Mouse (Mus musculus): ENCODE data around the gene Trim24. TPM values are rescaled to one million over a fixed set of nuclear protein-coding genes. Genes with fewer than 3 reads are reported as not detected.
"Not testable (repeated sequence)": the region's sequence is repeated elsewhere in the genome, so short reads cannot be mapped to it uniquely, and the experiment has no call there.

Gene Trim24
- polyA plus RNA-seq (2015; fragmentation: Nextera tagmentation; extraction: Ambion mirVana): 16.8 and 17.4 TPM in 2 replicates

DNA sequence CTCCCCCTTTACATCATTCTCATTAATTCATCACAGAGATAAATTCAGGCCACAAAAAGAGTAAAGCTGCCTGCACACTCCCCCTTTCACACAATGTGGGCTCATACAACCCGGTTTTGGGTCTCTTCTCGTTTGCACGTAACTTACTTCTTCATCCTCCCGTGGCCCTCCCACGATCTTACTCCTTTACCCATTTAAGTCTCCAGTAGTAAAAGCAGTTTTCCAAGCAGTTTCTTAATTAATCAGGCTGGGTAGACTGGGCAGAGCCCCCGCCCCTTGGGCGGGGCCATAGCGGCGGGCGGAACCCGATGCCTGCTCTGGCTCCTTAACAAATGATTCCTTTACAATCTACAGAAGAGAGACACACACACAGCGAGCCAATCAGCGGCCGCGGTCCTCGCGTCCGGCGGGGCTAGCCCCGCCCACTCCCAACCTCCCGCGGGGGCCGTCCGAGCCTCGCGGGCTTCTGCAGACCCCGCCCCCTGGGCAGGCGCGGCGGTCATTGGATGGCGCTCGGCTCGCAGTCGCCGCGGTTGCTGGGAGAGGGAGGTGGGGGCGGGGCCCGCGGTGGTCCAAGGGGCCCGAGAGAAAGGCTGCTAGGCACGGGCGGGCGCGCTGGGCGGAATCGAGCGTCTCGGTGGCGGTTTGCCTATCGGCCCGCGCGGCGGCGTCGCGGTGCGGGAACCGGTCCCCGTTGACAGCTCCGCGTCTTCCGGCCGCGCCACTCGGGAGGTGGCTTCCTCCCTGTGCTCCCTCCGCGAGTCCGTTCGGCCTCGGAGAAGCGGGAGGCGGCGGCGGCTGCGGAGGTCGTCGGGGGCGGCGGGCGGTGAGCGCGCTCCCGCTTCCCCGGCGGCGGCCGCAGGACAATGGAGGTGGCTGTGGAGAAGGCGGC, at the start of gene Trim24:
Trim24 (plus strand) TSS at position 567 of the 892 bp plus-strand sequence.
- Histone ChIP-seq H3K9me3 (replicated peaks) (peaks cover 34% of the 10 kb centered on the region), H3K4me3 (replicated peaks) (peak within 1 kb of the TSS; percentile 93), H3K4me2 (peak within 1 kb of the TSS; percentile 65), H3K4me1 (no peaks in the 10 kb centered on the region), H3K27me3 (no peaks in the 10 kb centered on the region), H3K36me3 (peaks cover 28% of the 10 kb centered on the region), H3K27ac (peak within 1 kb of the TSS; percentile 98), H3K9ac (peak within 1 kb of the TSS; percentile 90)
- WGBS: under 1% methylated on average over 81 of the region's 89 CpGs
- ATAC-seq (replicated peaks; ENCODE audit: low FRiP score): peak; percentile 99

DNA sequence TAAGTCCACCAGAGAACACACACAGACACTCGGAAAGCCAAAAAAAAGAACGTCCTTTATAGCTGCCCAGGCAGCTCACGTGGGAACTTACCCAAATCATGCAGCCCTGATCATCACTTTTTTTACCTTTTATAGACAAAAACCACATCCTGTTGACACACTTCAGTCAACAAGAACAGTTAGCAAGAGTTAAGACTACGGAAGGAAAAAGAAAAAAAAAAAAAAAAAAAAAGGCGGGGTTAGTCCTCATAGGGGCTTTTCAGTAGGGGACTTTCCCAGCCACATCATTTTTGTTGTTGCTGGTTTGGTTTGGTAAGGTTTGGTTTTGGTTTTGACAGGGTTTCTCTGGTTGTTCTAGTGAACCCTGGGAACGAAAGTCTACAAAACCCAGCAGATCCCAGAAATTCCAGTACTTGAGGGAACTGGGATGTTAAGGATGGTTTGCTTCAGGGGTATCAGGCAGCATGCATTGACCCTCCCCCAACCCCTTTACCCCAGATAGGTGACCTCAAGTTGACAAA, 49.0 kb upstream of the Trim24 start:
- no peaks in the 10 kb centered on the region for H3K4me1 ChIP-seq
- H3K4me2 ChIP-seq: no peak overlapping the region
- H3K9ac ChIP-seq: no peak overlapping the region
- no peaks in the 10 kb centered on the region for H3K27me3 ChIP-seq
- no peaks in the 10 kb centered on the region for H3K9me3 ChIP-seq (replicated peaks)
- H3K27ac ChIP-seq: no peak overlapping the region
- no peak for ATAC-seq (replicated peaks; ENCODE audit: low FRiP score)
- no peaks in the 10 kb centered on the region for H3K36me3 ChIP-seq
- 84% methylated on average over 6 of the region's 6 CpGs for WGBS
- no peak overlapping the region for H3K4me3 ChIP-seq (replicated peaks)

DNA sequence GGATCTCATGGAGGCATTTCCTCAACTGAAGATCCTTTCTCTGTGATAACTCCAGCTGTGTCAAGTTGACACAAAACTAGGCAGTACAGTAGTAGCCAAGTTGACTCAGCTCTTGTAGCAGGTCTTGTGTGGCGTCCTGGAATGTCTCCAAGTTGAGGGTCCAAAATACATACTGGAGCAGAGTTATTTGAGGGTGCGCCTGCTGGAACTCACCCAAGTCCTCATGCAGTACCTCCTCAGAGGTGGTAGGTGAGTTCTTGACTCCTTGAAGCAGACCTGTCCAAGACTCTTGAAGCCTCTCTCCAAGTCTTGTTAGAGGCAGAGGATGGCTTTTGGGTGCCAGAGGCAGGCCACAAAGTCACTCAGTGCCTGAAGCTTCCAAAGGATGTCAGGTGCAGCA, 48.2 kb upstream of the Trim24 start:
- ATAC-seq (replicated peaks; ENCODE audit: low FRiP score): no peak

DNA sequence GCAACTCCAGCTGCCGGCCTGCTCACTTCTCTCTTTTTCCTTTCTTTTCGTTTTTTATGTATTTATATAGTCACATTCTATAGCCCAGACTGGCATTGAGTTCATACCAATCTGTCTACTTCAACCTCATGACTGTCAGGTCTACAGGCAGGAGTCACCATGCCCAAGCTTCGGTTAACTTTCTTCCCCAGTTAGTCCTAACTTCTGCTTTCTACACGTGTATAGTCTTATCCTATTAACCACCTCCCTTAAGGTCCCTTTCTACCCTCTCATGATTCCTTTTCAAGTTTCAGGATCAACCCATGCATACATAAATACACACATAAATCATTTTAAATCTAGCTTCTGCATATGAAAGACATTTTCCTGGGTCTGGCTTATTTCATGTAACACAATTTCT, 46.9 kb upstream of the Trim24 start:
- Histone ChIP-seq H3K27ac (no peak overlapping the region), H3K27me3 (no peaks in the 10 kb centered on the region), H3K4me3 (replicated peaks) (no peak overlapping the region), H3K9ac (no peak overlapping the region), H3K4me1 (no peaks in the 10 kb centered on the region), H3K9me3 (replicated peaks) (no peaks in the 10 kb centered on the region), H3K36me3 (no peaks in the 10 kb centered on the region), H3K4me2 (no peak overlapping the region)
- 83% methylated on average over 4 of the region's 4 CpGs for WGBS
- ATAC-seq (replicated peaks; ENCODE audit: low FRiP score): no peak

More for the DNA sequence above, 48.2 kb upstream of the Trim24 start:
- Histone ChIP-seq H3K27ac (no peak overlapping the region), H3K9me3 (replicated peaks) (no peaks in the 10 kb centered on the region), H3K9ac (no peak overlapping the region), H3K36me3 (no peaks in the 10 kb centered on the region), H3K4me3 (replicated peaks) (no peak overlapping the region), H3K27me3 (no peaks in the 10 kb centered on the region), H3K4me2 (no peak overlapping the region), H3K4me1 (no peaks in the 10 kb centered on the region)
- WGBS: 83% methylated on average over 2 of the region's 2 CpGs

DNA sequence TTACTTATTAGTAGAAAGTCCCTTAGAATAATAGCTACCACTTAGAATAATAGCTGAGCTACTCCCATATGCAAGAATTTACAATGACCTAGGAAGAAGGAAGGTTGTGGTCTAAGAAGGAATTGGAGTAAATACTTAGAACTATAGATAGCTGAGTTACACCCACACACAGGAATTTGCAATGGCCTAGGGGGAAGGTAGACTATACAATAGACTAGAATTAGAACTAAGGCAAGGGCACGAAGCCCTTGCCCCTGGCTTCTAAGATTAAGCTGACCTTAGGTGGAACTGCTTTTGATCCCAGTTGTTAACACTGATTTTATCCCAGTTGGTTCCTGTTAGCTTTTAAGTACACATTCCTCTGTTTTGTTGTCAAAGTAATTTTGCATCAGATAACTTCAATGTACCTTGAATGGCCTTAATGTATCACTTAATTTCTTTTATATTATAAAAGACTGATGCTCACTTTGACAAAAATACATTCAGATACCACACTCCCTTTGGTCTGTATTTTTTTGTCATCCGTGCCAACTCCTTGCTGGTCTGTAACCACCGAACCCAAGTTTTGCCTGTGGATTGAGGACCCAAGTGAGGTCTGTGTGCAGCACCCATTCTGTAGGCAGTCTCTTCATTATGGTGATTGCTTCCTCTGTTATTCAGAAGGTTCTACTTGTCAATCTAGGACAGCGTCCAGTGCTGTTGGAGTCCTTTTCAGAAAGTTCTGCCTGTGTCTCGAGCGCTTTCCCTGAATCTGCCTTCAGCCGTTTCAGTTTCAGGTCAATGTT, 45.1 kb upstream of the Trim24 start:
- not testable (repeated sequence) for ATAC-seq (replicated peaks; ENCODE audit: low FRiP score); H3K4me3 ChIP-seq (replicated peaks); H3K9ac ChIP-seq; H3K27me3 ChIP-seq; H3K27ac ChIP-seq; H3K4me1 ChIP-seq; H3K36me3 ChIP-seq; H3K9me3 ChIP-seq (replicated peaks); H3K4me2 ChIP-seq
- 88% methylated on average over 7 of the region's 7 CpGs for WGBS

DNA sequence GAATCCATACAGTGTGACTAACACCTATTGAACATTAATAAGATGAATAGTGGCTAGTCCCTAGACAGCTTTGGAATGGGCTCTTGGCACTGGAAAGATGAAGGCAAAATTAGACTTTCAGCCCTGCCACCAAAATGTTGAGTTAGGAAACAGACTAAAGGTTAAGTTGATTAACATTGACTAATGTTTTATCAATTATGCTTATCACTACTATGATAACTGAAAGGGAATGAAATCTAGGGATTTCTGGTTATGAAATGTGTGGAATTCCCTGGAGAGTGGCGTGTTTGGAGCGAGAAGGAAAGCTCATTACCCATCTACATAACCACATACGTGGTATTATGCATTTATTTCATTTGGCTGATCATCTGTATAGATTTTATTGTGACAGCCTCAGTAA, 41.7 kb upstream of the Trim24 start:
- H3K4me1 ChIP-seq: no peaks in the 10 kb centered on the region
- no peaks in the 10 kb centered on the region; the same call in 1 of the 2 replicates for H3K9me3 ChIP-seq (replicated peaks)
- no peak overlapping the region for H3K4me3 ChIP-seq (replicated peaks)
- no peaks in the 10 kb centered on the region for H3K27me3 ChIP-seq
- no peaks in the 10 kb centered on the region for H3K36me3 ChIP-seq
- no peak overlapping the region for H3K4me2 ChIP-seq
- WGBS: 93% methylated on average over 3 of the region's 3 CpGs
- no peak overlapping the region for H3K9ac ChIP-seq
- ATAC-seq (replicated peaks; ENCODE audit: low FRiP score): no peak
- no peak overlapping the region for H3K27ac ChIP-seq

DNA sequence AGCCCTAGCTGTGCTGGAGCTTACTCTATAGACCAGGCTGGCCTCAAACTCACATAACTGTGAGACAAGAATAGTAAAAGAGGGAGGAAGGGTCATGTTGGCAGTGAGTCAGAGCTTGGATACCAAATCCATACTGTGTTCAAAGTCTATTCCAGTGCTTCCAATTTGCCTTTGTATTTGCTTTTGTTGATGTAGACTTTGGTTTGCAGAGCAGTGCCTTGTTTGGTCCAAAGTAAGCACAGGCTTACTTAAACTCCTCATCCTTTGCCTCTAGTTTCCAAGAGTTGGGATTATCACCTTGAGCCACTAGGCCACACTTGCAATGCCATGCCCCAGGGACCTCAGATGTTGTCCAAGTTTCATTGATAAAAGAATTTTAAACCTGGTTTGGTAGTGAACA, 41.0 kb upstream of the Trim24 start:
- no peaks in the 10 kb centered on the region for H3K36me3 ChIP-seq
- H3K9ac ChIP-seq: no peak overlapping the region
- H3K27me3 ChIP-seq: no peaks in the 10 kb centered on the region
- H3K9me3 ChIP-seq (replicated peaks): no peaks in the 10 kb centered on the region; the same call in 1 of the 2 replicates
- no peak overlapping the region for H3K27ac ChIP-seq
- H3K4me3 ChIP-seq (replicated peaks): no peak overlapping the region
- H3K4me1 ChIP-seq: no peaks in the 10 kb centered on the region
- H3K4me2 ChIP-seq: no peak overlapping the region
- ATAC-seq (replicated peaks; ENCODE audit: low FRiP score): no peak

DNA sequence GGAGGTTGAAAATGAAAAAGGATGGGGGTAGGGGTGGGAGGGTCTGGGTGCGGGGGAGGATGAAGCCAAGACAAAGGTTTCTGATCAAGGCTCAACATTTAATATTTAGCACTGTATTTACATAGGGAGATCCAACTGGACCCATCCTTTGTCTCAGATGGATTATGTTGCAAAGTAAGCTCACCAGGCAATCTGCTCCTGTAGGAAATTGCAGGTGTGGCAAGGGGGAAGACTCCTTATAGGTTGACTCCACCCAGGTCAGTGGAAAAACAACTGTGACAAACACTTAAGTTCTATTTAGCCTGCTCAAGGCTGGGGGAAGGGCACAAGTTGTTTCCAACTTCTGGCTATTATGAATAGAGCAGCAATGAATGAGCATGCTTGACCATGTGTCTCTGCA, 36.9 kb upstream of the Trim24 start:
- 97% methylated on average over 1 of the region's 1 CpGs for WGBS
- no peaks in the 10 kb centered on the region for H3K4me1 ChIP-seq
- H3K9ac ChIP-seq: no peak overlapping the region
- H3K36me3 ChIP-seq: no peaks in the 10 kb centered on the region
- H3K4me2 ChIP-seq: no peak overlapping the region
- H3K27me3 ChIP-seq: no peaks in the 10 kb centered on the region
- no peak overlapping the region for H3K27ac ChIP-seq
- no peak overlapping the region for H3K4me3 ChIP-seq (replicated peaks)
- ATAC-seq (replicated peaks; ENCODE audit: low FRiP score): no peak
- no peaks in the 10 kb centered on the region; the same call in 1 of the 2 replicates for H3K9me3 ChIP-seq (replicated peaks)

DNA sequence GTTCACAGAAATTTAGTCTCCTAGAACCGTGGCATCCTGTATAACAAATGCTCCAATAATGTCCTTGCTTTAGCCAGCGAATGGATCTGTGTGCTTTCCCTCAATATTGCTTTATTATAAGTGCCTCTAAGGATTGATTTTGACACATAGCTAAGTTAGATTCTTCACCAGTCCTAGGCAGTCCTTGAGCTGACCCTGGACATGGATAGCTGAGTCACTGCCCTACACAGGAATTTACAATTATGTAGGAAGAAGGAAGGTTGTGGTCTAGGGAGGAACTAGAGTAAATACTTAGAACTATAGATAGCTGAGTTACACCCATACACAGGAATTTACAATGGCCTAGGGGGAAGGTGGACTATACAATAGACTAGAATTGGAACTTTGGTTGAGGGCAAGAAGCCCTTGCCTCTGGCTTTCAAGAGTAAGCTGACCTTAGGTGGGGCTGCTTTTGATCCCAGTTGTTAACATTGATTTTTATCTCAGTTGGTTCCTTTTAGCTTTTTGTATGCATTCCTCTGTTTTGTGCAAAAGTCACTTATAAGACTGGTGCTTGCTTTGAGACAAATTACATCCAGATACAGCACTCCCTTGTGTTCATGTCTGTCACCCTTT, 33.6 kb upstream of the Trim24 start:
- H3K9me3 ChIP-seq (replicated peaks); H3K4me1 ChIP-seq; H3K27me3 ChIP-seq; H3K36me3 ChIP-seq; ATAC-seq (replicated peaks; ENCODE audit: low FRiP score); H3K4me2 ChIP-seq; H3K4me3 ChIP-seq (replicated peaks); H3K27ac ChIP-seq; H3K9ac ChIP-seq: not testable (repeated sequence)
- WGBS: 83% methylated on average over 2 of the region's 2 CpGs

DNA sequence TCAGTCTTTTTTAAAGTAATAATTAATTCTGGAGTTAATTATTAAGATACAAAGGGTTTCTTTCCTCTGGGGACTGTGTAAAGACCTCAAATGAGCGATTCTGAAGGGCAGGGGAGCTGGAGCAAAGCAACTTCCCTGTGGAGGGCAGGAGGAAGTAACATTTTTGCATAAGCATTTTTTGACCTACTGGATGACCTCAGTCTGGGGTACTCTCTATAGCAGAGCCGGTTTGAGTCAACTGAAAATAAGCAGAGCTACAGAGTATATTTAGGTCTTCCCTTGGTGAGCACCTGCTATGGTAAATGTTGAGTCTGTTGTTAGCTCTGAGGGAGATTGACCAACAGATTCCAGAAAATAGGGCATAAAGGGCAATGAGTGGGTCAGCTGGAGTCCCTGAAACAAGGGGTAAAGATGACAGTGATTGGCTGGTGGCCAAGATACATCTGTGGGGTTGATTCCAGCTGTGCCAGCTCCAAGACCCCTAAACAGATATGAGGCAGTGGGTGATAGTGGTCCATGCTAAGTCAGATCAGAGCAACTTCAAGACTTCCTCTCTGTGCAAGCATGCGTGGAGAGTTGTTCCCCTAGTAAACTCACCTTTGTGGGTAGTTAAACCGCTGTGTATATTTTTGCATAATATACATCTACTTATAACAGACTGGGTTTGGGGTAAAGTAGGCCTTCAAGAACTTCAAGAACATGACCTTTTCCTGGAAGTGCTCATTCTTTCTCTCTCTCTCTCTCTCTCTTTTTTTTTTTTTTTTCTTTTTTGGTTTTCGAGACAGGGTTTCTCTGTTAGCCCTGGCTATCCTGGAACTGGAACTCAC, 27.6 kb upstream of the Trim24 start:
- Histone ChIP-seq H3K4me2 (no peak overlapping the region), H3K9ac (no peak overlapping the region), H3K27ac (peak overlapping the region; percentile 72), H3K4me1 (0 out of 2 replicates have a peak, but pooled peaks cover 4% of the 10 kb centered on the region), H3K36me3 (no peaks in the 10 kb centered on the region), H3K27me3 (no peaks in the 10 kb centered on the region), H3K9me3 (replicated peaks) (no peaks in the 10 kb centered on the region), H3K4me3 (replicated peaks) (no peak overlapping the region)
- ATAC-seq (replicated peaks; ENCODE audit: low FRiP score): peak; percentile 74; the same call in 1 of the 2 replicates
- 71% methylated on average over 5 of the region's 5 CpGs for WGBS

DNA sequence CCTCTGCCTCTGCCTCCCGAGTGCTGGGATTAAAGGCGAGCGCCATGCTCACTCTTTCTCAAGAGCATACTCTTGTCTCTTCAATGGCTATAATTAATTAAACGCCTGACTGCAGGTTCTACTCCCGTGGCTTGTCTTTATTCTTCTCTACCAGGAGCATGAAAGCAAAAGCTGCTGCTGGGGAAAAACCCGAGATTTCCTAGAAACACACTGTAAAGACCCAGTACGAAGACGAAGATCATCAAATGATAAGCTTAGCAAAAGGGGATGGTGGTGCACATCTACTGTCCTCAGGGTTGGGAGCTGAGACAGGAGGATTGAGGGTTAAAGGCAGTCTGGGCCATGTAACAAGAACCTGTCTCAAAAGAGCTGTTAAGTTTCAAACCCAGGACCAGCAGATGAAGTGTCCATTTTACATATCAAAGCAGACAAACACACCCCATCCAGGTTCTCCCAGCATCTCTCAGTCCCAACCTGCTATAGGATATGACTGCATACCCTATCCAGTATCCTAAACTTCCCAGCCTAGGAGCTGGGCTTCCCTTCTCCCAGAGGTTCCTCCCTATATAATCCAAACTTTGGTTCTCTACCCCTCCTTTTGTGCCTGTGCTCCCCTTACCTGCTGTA, 26.9 kb upstream of the Trim24 start:
- H3K27ac ChIP-seq: no peak overlapping the region
- 88% methylated on average over 8 of the region's 8 CpGs for WGBS
- no peak overlapping the region for H3K4me2 ChIP-seq
- H3K9ac ChIP-seq: no peak overlapping the region
- ATAC-seq (replicated peaks; ENCODE audit: low FRiP score): no peak
- H3K4me3 ChIP-seq (replicated peaks): no peak overlapping the region
- H3K27me3 ChIP-seq: no peaks in the 10 kb centered on the region
- H3K4me1 ChIP-seq: 0 out of 2 replicates have a peak, but pooled peaks cover 4% of the 10 kb centered on the region
- H3K9me3 ChIP-seq (replicated peaks): no peaks in the 10 kb centered on the region; the same call in 1 of the 2 replicates
- H3K36me3 ChIP-seq: no peaks in the 10 kb centered on the region
